Mouse (Mus musculus) left cerebral cortex, postnatal 36 days (tissue): ENCODE data around the gene Gm4969. TPM values are rescaled to one million over a fixed set of nuclear protein-coding genes. Genes with fewer than 3 reads are reported as not detected.
"Not testable (repeated sequence)": the region's sequence is repeated elsewhere in the genome, so short reads cannot be mapped to it uniquely, and the experiment has no call there.

Experiments
- DNase-seq, 2 experiments: peaks; one replicate each; pipeline ENCODE4 v3.0.0; 2021 to 2022; ENCODE audit warnings: low spot score in 2 of 2, mixed read lengths in 1 of 2
- intact Hi-C: fragments of 180-260 bp; cut with DNase I; formaldehyde crosslinking; loops from one replicate; pipeline ENCODE4 v1.15.1; 2025
- total RNA-seq, 2 experiments: library from RNA; stranded (reverse); gene quantifications; 2 replicates each; pipeline ENCODE4 v1.2.3; 2021

Gene Gm4969
- total RNA-seq, 2 experiments from 2014 or later = 0.37 to 0.41 TPM

GRCm38 (mm10) chr7:19077761-19078160 lies 40.4 kb downstream of the Gm4969 start:
- no peak for DNase-seq
- intact Hi-C loops = no loop called here

GRCm38 (mm10) chr7:19076586-19076991 lies 41.6 kb downstream of the Gm4969 start:
- DNase-seq = no peak
- intact Hi-C loops = no loop called here

- DNase-seq = peak; percentile 95 to 96
- intact Hi-C loops = loop anchor here (2.0 kb wide), 1 partner anchor 17 kb away; no protein-coding TSS in a partner anchor
Observed at GRCm38 (mm10) chr7:19075723-19076585, 42.2 kb downstream of the Gm4969 start, which contains the start of gene Dmwd. TSS of gene Dmwd (plus strand) at chr7:19076227.

- intact Hi-C loops = loop anchor here (2.0 kb wide), 1 partner anchor 18 kb away; no protein-coding TSS in a partner anchor
- DNase-seq = no peak
Observed at GRCm38 (mm10) chr7:19075231-19075630, 42.9 kb downstream of the Gm4969 start.

GRCm38 (mm10) chr7:19074494-19074893 lies 43.7 kb downstream of the Gm4969 start:
- intact Hi-C loops = loop anchor here (2.0 kb wide), 1 partner anchor 18 kb away; no protein-coding TSS in a partner anchor
- DNase-seq = no peak

- intact Hi-C loops = no loop called here
- no peak for DNase-seq
Observed at GRCm38 (mm10) chr7:19073504-19073903, 44.7 kb downstream of the Gm4969 start.

- intact Hi-C loops, DNase-seq: not testable (repeated sequence)
Observed at GRCm38 (mm10) chr7:19071024-19071423, 47.1 kb downstream of the Gm4969 start.

- intact Hi-C loops = no loop called here
- no peak for DNase-seq
Observed at GRCm38 (mm10) chr7:19069500-19069899, 48.7 kb downstream of the Gm4969 start.

GRCm38 (mm10) chr7:19068707-19069106 lies 49.5 kb downstream of the Gm4969 start:
- intact Hi-C loops = no loop called here
- no peak for DNase-seq

- intact Hi-C loops = no loop called here
- DNase-seq = no peak
Observed at GRCm38 (mm10) chr7:19067935-19068334, 50.2 kb downstream of the Gm4969 start.

- intact Hi-C loops = no loop called here
- DNase-seq = no peak
Observed at GRCm38 (mm10) chr7:19067063-19067462, 51.1 kb downstream of the Gm4969 start.

GRCm38 (mm10) chr7:19065896-19066295 lies 52.3 kb downstream of the Gm4969 start:
- intact Hi-C loops = no loop called here
- no peak for DNase-seq

GRCm38 (mm10) chr7:19057405-19057804 lies 60.8 kb downstream of the Gm4969 start:
- intact Hi-C loops = no loop called here
- DNase-seq = no peak

- intact Hi-C loops = no loop called here
- no peak for DNase-seq
Observed at GRCm38 (mm10) chr7:19055108-19055507, 63.1 kb downstream of the Gm4969 start.

- no peak for DNase-seq
- intact Hi-C loops = no loop called here
Observed at GRCm38 (mm10) chr7:19054777-19055076, 63.4 kb downstream of the Gm4969 start.

GRCm38 (mm10) chr7:19054047-19054776 lies 64.0 kb downstream of the Gm4969 start, which contains the start of gene Rsph6a:
TSS of gene Rsph6a (plus strand) at chr7:19054690.
- DNase-seq = no peak
- intact Hi-C loops = no loop called here

GRCm38 (mm10) chr7:19053136-19053532 lies 65.0 kb downstream of the Gm4969 start:
- no peak for DNase-seq
- intact Hi-C loops = no loop called here

GRCm38 (mm10) chr7:19052345-19053135 lies 65.6 kb downstream of the Gm4969 start:
- DNase-seq = peak; percentile 72 to 76
- intact Hi-C loops = no loop called here

- intact Hi-C loops = no loop called here
- DNase-seq = no peak
Observed at GRCm38 (mm10) chr7:19051161-19051560, 67.0 kb downstream of the Gm4969 start.

GRCm38 (mm10) chr7:19050172-19050571 lies 68.0 kb downstream of the Gm4969 start:
- DNase-seq = peak in 1 of 2 experiments; percentile 72
- intact Hi-C loops = no loop called here
